Mouse (Mus musculus) liver, adult 2 months (tissue): Measurements from ENCODE around the gene Palmd. TPM values are rescaled to one million over a fixed set of nuclear protein-coding genes. Genes with fewer than 3 reads are reported as not detected.

Source experiments
- DNase-seq: peaks from one replicate; pipeline ENCODE4 v3.0.0-alpha.2; 2011; ENCODE audit warnings: low read depth, low spot score; ENCODE audit errors: extremely low read depth
- H3K27ac ChIP-seq: fragments of 200-500 bp; replicated peaks from 2 replicates; pipeline ENCODE4 v1.5.1; 2012; ENCODE audit warnings: low read depth, mild to moderate bottlenecking, control low read depth, inconsistent platforms, low read length; ENCODE audit not compliant: insufficient read depth
- H3K27me3 ChIP-seq: fragments of 200-500 bp; 2 replicates; pipeline ENCODE4 v1.6.1; 2012; ENCODE audit warnings: mild to moderate bottlenecking, moderate library complexity, low read length, inconsistent platforms; ENCODE audit not compliant: control insufficient read depth, insufficient read depth
- H3K36me3 ChIP-seq: fragments of 200-500 bp; 2 replicates; pipeline ENCODE4 v1.6.1; 2012; ENCODE audit warnings: low read length, inconsistent platforms; ENCODE audit not compliant: control insufficient read depth, insufficient read depth
- H3K4me1 ChIP-seq: fragments of 200-500 bp; 2 replicates; pipeline ENCODE4 v1.6.1; 2011; ENCODE audit warnings: low read length; ENCODE audit not compliant: control insufficient read depth, insufficient read depth
- H3K4me3 ChIP-seq: fragments of 200-500 bp; 2 replicates; pipeline ENCODE4 v1.5.1; 2011; ENCODE audit warnings: low read depth, mild to moderate bottlenecking, control low read depth, low read length, moderate library complexity; ENCODE audit not compliant: insufficient read depth
- H3K79me2 ChIP-seq: fragments of 200-500 bp; 2 replicates; pipeline ENCODE4 v1.6.1; 2012; ENCODE audit warnings: inconsistent platforms, mild to moderate bottlenecking, low read length, moderate library complexity; ENCODE audit not compliant: control insufficient read depth, insufficient read depth
- H3K9ac ChIP-seq: fragments of 200-500 bp; 2 replicates; pipeline ENCODE4 v1.6.1; 2012; ENCODE audit warnings: low read depth, mild to moderate bottlenecking, control low read depth, inconsistent platforms, low read length
- CTCF ChIP-seq: fragments of 200-500 bp; IDR thresholded peaks from 2 replicates; pipeline ENCODE4 v1.5.1; 2011; ENCODE audit warnings: low read depth, low read length, control low read depth
- POLR2A ChIP-seq: fragments of 200-500 bp; IDR thresholded peaks from 2 replicates; pipeline ENCODE4 v1.6.1; 2011; ENCODE audit warnings: low read length, control low read depth; ENCODE audit not compliant: insufficient read depth; ENCODE audit errors: extremely low read depth
- WGBS: fragments of 180-500 bp; shearing (Covaris S2); methylation state at CpG from one replicate; pipeline ENCODE4 v1.1.7; 2018; 5-methylcytosine and 5-hydroxymethylcytosine counted together
- polyA plus RNA-seq: library from polyadenylated mRNA; depleted of rRNA; stranded (reverse); fragments of >200 nt; gene quantifications from 2 replicates; pipeline ENCODE4 v1.2.3, GENCODE M21; 2012; rRNA removed
- total RNA-seq: library from RNA; depleted of rRNA; stranded (reverse); fragments of >200 nt; gene quantifications from 2 replicates; pipeline ENCODE4 v1.2.3, GENCODE M21; 2014; rRNA removed

The Palmd gene
- total and polyA plus RNA-seq, 2 experiments, result 6.9 to 16.5 TPM

DNA sequence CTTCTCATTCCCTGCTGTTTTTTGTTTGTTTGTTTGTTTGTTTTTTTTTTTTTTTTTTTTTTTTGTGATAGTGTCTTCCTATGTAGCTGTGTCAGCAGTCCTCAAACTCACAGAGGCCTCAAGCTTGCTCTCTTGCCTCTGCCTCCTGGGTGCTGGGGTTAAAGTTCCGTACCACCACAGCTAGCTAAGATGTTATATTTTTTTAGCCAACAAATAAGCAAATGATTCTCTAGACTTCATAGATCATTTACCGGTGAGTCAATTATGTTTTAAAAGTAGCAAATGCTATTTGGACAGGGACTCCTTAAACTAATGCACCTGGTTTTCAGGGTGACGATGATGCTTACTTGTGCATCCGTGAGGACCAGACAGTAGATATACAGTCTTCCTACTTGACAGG is 78.2 kb downstream of the Palmd start:
- Histone ChIP-seq H3K4me1 (no peaks in the 10 kb centered on the region; the same call in 1 of the 2 replicates), H3K4me3 (no peak overlapping the region), H3K36me3 (peaks cover 14% of the 10 kb centered on the region), H3K27me3 (no peaks in the 10 kb centered on the region), H3K27ac (no peak overlapping the region), H3K9ac (no peak overlapping the region), H3K79me2 (no peaks in the 10 kb centered on the region)
- peak; percentile 45 for DNase-seq
- 51% methylated on average over 4 of the region's 4 CpGs for WGBS
- no peak for TF ChIP-seq CTCF
- TF ChIP-seq POLR2A, result no peak

DNA sequence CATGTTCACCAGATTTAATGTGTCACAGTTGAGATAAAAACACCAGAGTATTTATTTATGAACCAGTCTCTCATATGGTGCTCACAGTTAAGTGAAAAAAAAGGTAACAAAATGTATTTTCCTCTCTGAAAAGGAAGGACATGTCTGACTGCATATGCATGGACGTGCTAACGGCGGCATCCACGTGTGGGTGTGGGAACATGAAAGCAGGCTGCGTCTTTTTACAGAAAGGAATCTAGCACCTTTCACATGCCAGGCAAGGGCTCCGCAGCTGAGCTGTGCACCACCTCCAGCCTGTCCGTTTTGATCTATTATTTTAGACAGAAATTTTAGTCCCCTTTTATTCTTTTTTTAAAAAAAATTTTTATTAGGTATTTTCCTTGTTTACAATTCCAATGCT is 79.4 kb downstream of the Palmd start:
- H3K79me2 ChIP-seq, result no peaks in the 10 kb centered on the region
- peaks cover 19% of the 10 kb centered on the region for H3K36me3 ChIP-seq
- no peak for DNase-seq
- WGBS, result 97% methylated on average over 7 of the region's 7 CpGs
- no peak overlapping the region for H3K27ac ChIP-seq
- no peaks in the 10 kb centered on the region; the same call in 1 of the 2 replicates for H3K4me1 ChIP-seq
- no peak for TF ChIP-seq POLR2A
- no peak for TF ChIP-seq CTCF
- H3K27me3 ChIP-seq, result no peaks in the 10 kb centered on the region
- no peak overlapping the region for H3K4me3 ChIP-seq
- H3K9ac ChIP-seq, result no peak overlapping the region

GRCm38 (mm10) chr3:116884941-116885340 is 83.8 kb downstream of the Palmd start:
- Histone ChIP-seq H3K27me3 (no peaks in the 10 kb centered on the region), H3K27ac (no peak overlapping the region), H3K79me2 (no peaks in the 10 kb centered on the region), H3K4me1 (no peaks in the 10 kb centered on the region), H3K9ac (no peak overlapping the region), H3K36me3 (peaks cover 50% of the 10 kb centered on the region), H3K4me3 (no peak overlapping the region)
- 95% methylated on average over 8 of the region's 8 CpGs for WGBS
- no peak for DNase-seq
- no peak for TF ChIP-seq POLR2A
- TF ChIP-seq CTCF, result no peak

DNA sequence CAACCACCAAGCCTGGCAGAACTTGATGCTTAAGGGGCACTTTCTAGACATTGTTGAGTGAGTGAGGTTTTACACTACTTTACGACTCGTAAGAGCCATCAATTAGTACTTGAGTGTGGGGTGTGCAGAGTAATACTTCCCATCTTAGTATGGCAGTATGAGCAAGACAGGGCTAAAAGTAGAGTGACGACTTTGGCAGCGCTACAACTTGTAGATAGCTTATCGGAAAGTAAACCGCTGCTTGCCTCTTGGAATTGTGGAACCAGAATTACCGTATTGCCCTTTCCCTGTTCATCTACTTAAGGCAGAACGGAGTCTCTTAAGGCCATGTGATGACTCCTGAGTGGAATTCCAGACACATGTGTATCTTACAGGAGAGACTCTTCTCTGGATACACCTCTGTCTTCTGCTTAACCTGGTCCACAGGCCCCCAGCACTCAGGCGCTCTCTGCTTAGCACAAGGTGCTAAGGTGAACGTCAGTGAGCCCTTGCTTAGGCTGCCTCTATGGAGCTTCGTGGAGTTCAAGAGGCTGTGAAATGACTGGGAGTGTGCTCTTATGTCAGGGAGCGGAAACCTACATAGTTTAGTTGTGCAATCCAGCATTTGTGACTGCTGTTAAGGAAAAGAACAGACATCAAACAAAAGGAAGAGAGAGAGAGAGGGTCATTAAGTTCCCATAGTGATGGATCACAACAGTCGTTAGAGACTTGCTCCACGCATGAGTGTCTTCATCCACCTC is 86.4 kb downstream of the Palmd start:
- WGBS, result 94% methylated on average over 14 of the region's 14 CpGs
- H3K79me2 ChIP-seq, result no peaks in the 10 kb centered on the region
- no peak for DNase-seq

DNA sequence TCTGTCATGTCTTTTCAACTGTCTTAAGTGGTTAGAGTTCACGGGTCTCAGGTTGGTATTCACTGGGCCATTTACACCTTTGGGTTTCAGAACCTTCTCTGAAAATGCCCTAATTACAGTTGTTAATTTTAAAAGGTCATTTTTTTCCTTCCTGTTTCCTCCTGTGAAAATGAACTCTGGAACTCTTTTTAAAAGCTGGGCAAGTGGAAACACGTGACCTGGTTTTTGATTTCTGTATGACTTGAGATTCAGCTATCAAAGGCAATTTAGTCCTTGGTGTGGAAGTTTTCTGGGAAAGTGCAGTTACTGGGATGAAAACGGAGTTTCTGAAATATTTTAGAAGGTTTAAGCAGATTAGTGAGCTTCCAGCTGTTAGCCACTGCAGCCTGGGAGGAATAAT is 98.4 kb downstream of the Palmd start:
- no peak overlapping the region for H3K27ac ChIP-seq
- peaks cover 4% of the 10 kb centered on the region; the same call in 1 of the 2 replicates for H3K79me2 ChIP-seq
- 72% methylated on average over 3 of the region's 3 CpGs for whole genome bisulfite sequencing
- DNase-seq, result no peak
- no peak overlapping the region for H3K9ac ChIP-seq
- no peak for TF ChIP-seq POLR2A
- no peak for TF ChIP-seq CTCF
- peaks cover 11% of the 10 kb centered on the region; the same call in 1 of the 2 replicates for H3K36me3 ChIP-seq
- H3K4me1 ChIP-seq, result no peaks in the 10 kb centered on the region
- no peak overlapping the region for H3K4me3 ChIP-seq
- H3K27me3 ChIP-seq, result no peaks in the 10 kb centered on the region

More for the DNA sequence above, 86.4 kb downstream of the Palmd start:
- TF ChIP-seq CTCF (no peak), POLR2A (no peak)
- Histone ChIP-seq H3K9ac (no peak overlapping the region), H3K27me3 (no peaks in the 10 kb centered on the region), H3K4me1 (no peaks in the 10 kb centered on the region), H3K27ac (no peak overlapping the region), H3K4me3 (no peak overlapping the region), H3K36me3 (peaks cover 54% of the 10 kb centered on the region)

Other genes starting within 250 kb of the Palmd start
- gene Agl, start 160.8 kb downstream of the Palmd start, total RNA-seq, result 33.7 and 38.5 TPM in 2 replicates
- 12.0 and 12.1 TPM in 2 replicates for gene Agl, start 160.8 kb downstream of the Palmd start, polyA plus RNA-seq
- gene Frrs1, start 109.5 kb downstream of the Palmd start, total RNA-seq, result 14.4 and 22.4 TPM in 2 replicates
- 21.6 and 39.7 TPM in 2 replicates for gene Frrs1, start 109.5 kb downstream of the Palmd start, polyA plus RNA-seq
- 0.09 TPM in 1 of 2 replicates, not detected in the other for gene 4930455H04Rik, start 720 bp downstream of the Palmd start, total RNA-seq
- gene 4930455H04Rik, start 720 bp downstream of the Palmd start, polyA plus RNA-seq, result not detected in 2 replicates